Mouse (Mus musculus): ENCODE data around the gene Utp11. TPM values are rescaled to one million over a fixed set of nuclear protein-coding genes. Genes with fewer than 3 reads are reported as not detected.

Gene Utp11
- polyA plus RNA-seq, 2 experiments: 52.0 to 59.4 TPM

- H3K36me3 ChIP-seq (ENCODE audit: control insufficient read depth, insufficient read depth, low read length): no peaks in the 10 kb centered on the region
- no peak overlapping the region for H3K4me3 ChIP-seq (replicated peaks; ENCODE audit: low read length)
- H3K4me2 ChIP-seq (replicated peaks; ENCODE audit: low read depth, low read length, severe bottlenecking): no peak overlapping the region
- H3K4me1 ChIP-seq (ENCODE audit: control insufficient read depth, insufficient read depth, low read length): no peaks in the 10 kb centered on the region
- ATAC-seq (ENCODE audit: low FRiP score, low read depth) (no peak), DNase-seq (ENCODE audit: low spot score) (no peak)
- H3K27ac ChIP-seq (replicated peaks; ENCODE audit: low read depth, low read length): no peak overlapping the region
- no peaks in the 10 kb centered on the region for H3K27me3 ChIP-seq (ENCODE audit: control insufficient read depth, insufficient read depth, low read length)
- 4% methylated on average over 9 of the region's 9 CpGs for WGBS
- H3K9me3 ChIP-seq (ENCODE audit: control insufficient read depth, low read length): no peaks in the 10 kb centered on the region
- TF ChIP-seq POLR2A (IDR thresholded peaks at IDR 0.05; ENCODE audit: borderline replicate concordance, extremely low read depth, insufficient read depth, insufficient read length): no peak
- no peak overlapping the region for H3K9ac ChIP-seq (ENCODE audit: low read depth, low read length, severe bottlenecking)
These were observed 60.1 kb downstream of the Utp11 start for GRCm38 (mm10) chr4:124633281-124633680.

GRCm38 (mm10) chr4:124632856-124633255 is 60.5 kb downstream of the Utp11 start:
- H3K9ac ChIP-seq (ENCODE audit: low read depth, low read length, severe bottlenecking): no peak overlapping the region
- H3K9me3 ChIP-seq (ENCODE audit: control insufficient read depth, low read length): no peaks in the 10 kb centered on the region
- H3K4me3 ChIP-seq (replicated peaks; ENCODE audit: low read length): no peak overlapping the region
- ATAC-seq (ENCODE audit: low FRiP score, low read depth): no peak
- no peak for DNase-seq (ENCODE audit: low spot score)
- no peak overlapping the region for H3K27ac ChIP-seq (replicated peaks; ENCODE audit: low read depth, low read length)
- no peak overlapping the region for H3K4me2 ChIP-seq (replicated peaks; ENCODE audit: low read depth, low read length, severe bottlenecking)
- no peaks in the 10 kb centered on the region for H3K36me3 ChIP-seq (ENCODE audit: control insufficient read depth, insufficient read depth, low read length)
- WGBS: 70% methylated on average over 10 of the region's 10 CpGs
- H3K27me3 ChIP-seq (ENCODE audit: control insufficient read depth, insufficient read depth, low read length): no peaks in the 10 kb centered on the region
- no peak for TF ChIP-seq POLR2A (IDR thresholded peaks at IDR 0.05; ENCODE audit: borderline replicate concordance, extremely low read depth, insufficient read depth, insufficient read length)
- no peaks in the 10 kb centered on the region for H3K4me1 ChIP-seq (ENCODE audit: control insufficient read depth, insufficient read depth, low read length)

GRCm38 (mm10) chr4:124631456-124631855 is 61.9 kb downstream of the Utp11 start:
- Histone ChIP-seq H3K27me3 (ENCODE audit: control insufficient read depth, insufficient read depth, low read length) (no peaks in the 10 kb centered on the region), H3K4me3 (replicated peaks; ENCODE audit: low read length) (no peak overlapping the region), H3K9ac (ENCODE audit: low read depth, low read length, severe bottlenecking) (no peak overlapping the region), H3K4me1 (ENCODE audit: control insufficient read depth, insufficient read depth, low read length) (no peaks in the 10 kb centered on the region), H3K27ac (replicated peaks; ENCODE audit: low read depth, low read length) (no peak overlapping the region), H3K9me3 (ENCODE audit: control insufficient read depth, low read length) (no peaks in the 10 kb centered on the region), H3K4me2 (replicated peaks; ENCODE audit: low read depth, low read length, severe bottlenecking) (no peak overlapping the region), H3K36me3 (ENCODE audit: control insufficient read depth, insufficient read depth, low read length) (no peaks in the 10 kb centered on the region)
- ATAC-seq (ENCODE audit: low FRiP score, low read depth) (no peak), DNase-seq (ENCODE audit: low spot score) (no peak)
- WGBS: 34% methylated on average over 4 of the region's 4 CpGs
- TF ChIP-seq POLR2A (IDR thresholded peaks at IDR 0.05; ENCODE audit: borderline replicate concordance, extremely low read depth, insufficient read depth, insufficient read length): no peak

MicroRNA genes within 50 kb of the gene (microRNA counts, 519-probe panel; counts per million panel counts)
- not detected for microRNA mmu-miR-697

Small RNAs within 50 kb of the gene (microRNA-seq; reads per million reads assigned to microRNA genes)
- gene Gm24721: not detected
- not detected for gene Mir697

Other genes starting within 250 kb of the Utp11 start
- not detected in 2 replicates for gene 3100002H09Rik, start 82.8 kb downstream of the Utp11 start, polyA plus RNA-seq (2012; rRNA removed)
- not detected in 2 replicates for gene 3100002H09Rik, start 82.8 kb downstream of the Utp11 start, polyA plus RNA-seq (2014; fragmentation: Nextera tagmentation; extraction: Ambion mirVana)
- gene Pou3f1, start 36.8 kb downstream of the Utp11 start, polyA plus RNA-seq (2012; rRNA removed): 1.2 and 1.7 TPM in 2 replicates
- 0.97 and 1.2 TPM in 2 replicates for gene Pou3f1, start 36.8 kb downstream of the Utp11 start, polyA plus RNA-seq (2014; fragmentation: Nextera tagmentation; extraction: Ambion mirVana)
- gene Fhl3, start 7.1 kb upstream of the Utp11 start, polyA plus RNA-seq (2012; rRNA removed): 30.6 and 43.7 TPM in 2 replicates
- gene Fhl3, start 7.1 kb upstream of the Utp11 start, polyA plus RNA-seq (2014; fragmentation: Nextera tagmentation; extraction: Ambion mirVana): 18.1 and 20.4 TPM in 2 replicates
- gene Sf3a3, start 21.2 kb upstream of the Utp11 start, polyA plus RNA-seq (2012; rRNA removed): 48.9 and 78.6 TPM in 2 replicates
- gene Sf3a3, start 21.2 kb upstream of the Utp11 start, polyA plus RNA-seq (2014; fragmentation: Nextera tagmentation; extraction: Ambion mirVana): 122 and 128 TPM in 2 replicates
- gene Inpp5b, start 48.2 kb upstream of the Utp11 start, polyA plus RNA-seq (2012; rRNA removed): 44.3 and 47.9 TPM in 2 replicates
- gene Inpp5b, start 48.2 kb upstream of the Utp11 start, polyA plus RNA-seq (2014; fragmentation: Nextera tagmentation; extraction: Ambion mirVana): 26.2 and 28.3 TPM in 2 replicates
- gene Mtf1, start 108.5 kb upstream of the Utp11 start, polyA plus RNA-seq (2012; rRNA removed): 9.3 and 10.3 TPM in 2 replicates
- 9.8 and 10.1 TPM in 2 replicates for gene Mtf1, start 108.5 kb upstream of the Utp11 start, polyA plus RNA-seq (2014; fragmentation: Nextera tagmentation; extraction: Ambion mirVana)
- gene Yrdc, start 157.1 kb upstream of the Utp11 start, polyA plus RNA-seq (2012; rRNA removed): 54.6 and 64.5 TPM in 2 replicates
- gene Yrdc, start 157.1 kb upstream of the Utp11 start, polyA plus RNA-seq (2014; fragmentation: Nextera tagmentation; extraction: Ambion mirVana): 48.6 and 50.6 TPM in 2 replicates
- gene 1110065P20Rik, start 157.6 kb upstream of the Utp11 start, polyA plus RNA-seq (2012; rRNA removed): 63.4 and 71.8 TPM in 2 replicates
- 67.5 and 70.5 TPM in 2 replicates for gene 1110065P20Rik, start 157.6 kb upstream of the Utp11 start, polyA plus RNA-seq (2014; fragmentation: Nextera tagmentation; extraction: Ambion mirVana)
- gene Maneal, start 168.6 kb upstream of the Utp11 start, polyA plus RNA-seq (2012; rRNA removed): 2.7 and 3.6 TPM in 2 replicates
- 1.0 and 1.6 TPM in 2 replicates for gene Maneal, start 168.6 kb upstream of the Utp11 start, polyA plus RNA-seq (2014; fragmentation: Nextera tagmentation; extraction: Ambion mirVana)
- gene Epha10, start 187.3 kb upstream of the Utp11 start, polyA plus RNA-seq (2012; rRNA removed): 0.21 and 0.24 TPM in 2 replicates
- gene Epha10, start 187.3 kb upstream of the Utp11 start, polyA plus RNA-seq (2014; fragmentation: Nextera tagmentation; extraction: Ambion mirVana): not detected in 2 replicates
- gene 9930104L06Rik, start 243.4 kb upstream of the Utp11 start, polyA plus RNA-seq (2012; rRNA removed): 25.8 and 28.3 TPM in 2 replicates
- gene 9930104L06Rik, start 243.4 kb upstream of the Utp11 start, polyA plus RNA-seq (2014; fragmentation: Nextera tagmentation; extraction: Ambion mirVana): 3.2 and 4.7 TPM in 2 replicates
- 60.1 and 70.0 TPM in 2 replicates for gene Cdca8, start 245.7 kb upstream of the Utp11 start, polyA plus RNA-seq (2012; rRNA removed)
- 88.9 and 90.1 TPM in 2 replicates for gene Cdca8, start 245.7 kb upstream of the Utp11 start, polyA plus RNA-seq (2014; fragmentation: Nextera tagmentation; extraction: Ambion mirVana)